Mouse (Mus musculus): ENCODE results near the gene Rai1.

GRCm38 (mm10) chr11:60231951-60232350, 127.1 kb downstream of the Rai1 start:
- TF ChIP-seq EP300 (IDR thresholded peaks at IDR 0.05; ENCODE audit: low read depth) (no peak), CTCF (IDR thresholded peaks at IDR 0.05; ENCODE audit: low read depth) (no peak)
